Mouse (Mus musculus): Measurements from ENCODE around the gene Sprr1a. TPM values are rescaled to one million over a fixed set of nuclear protein-coding genes. Genes with fewer than 3 reads are reported as not detected.

Sprr1a gene
- polyA plus RNA-seq, 1 experiment from 2014 or later: not detected

- Histone ChIP-seq H3K9me3 (no peaks in the 10 kb centered on the region), H3K9ac (replicated peaks) (no peak within 1 kb of the TSS), H3K27ac (no peak within 1 kb of the TSS), H3K4me2 (replicated peaks) (no peak within 1 kb of the TSS), H3K27me3 (no peaks in the 10 kb centered on the region), H3K4me3 (replicated peaks) (no peak within 1 kb of the TSS), H3K4me1 (replicated peaks) (no peaks in the 10 kb centered on the region), H3K36me3 (no peaks in the 10 kb centered on the region)
- 68% methylated on average over 2 of the region's 2 CpGs for WGBS
- no peak for ATAC-seq
Observed at GRCm38 (mm10) chr3:92458620-92459019, 27.1 kb downstream of the Sprr1a start, which contains the start of gene Sprr3. TSS of gene Sprr3 (minus strand) at chr3:92458720.

DNA sequence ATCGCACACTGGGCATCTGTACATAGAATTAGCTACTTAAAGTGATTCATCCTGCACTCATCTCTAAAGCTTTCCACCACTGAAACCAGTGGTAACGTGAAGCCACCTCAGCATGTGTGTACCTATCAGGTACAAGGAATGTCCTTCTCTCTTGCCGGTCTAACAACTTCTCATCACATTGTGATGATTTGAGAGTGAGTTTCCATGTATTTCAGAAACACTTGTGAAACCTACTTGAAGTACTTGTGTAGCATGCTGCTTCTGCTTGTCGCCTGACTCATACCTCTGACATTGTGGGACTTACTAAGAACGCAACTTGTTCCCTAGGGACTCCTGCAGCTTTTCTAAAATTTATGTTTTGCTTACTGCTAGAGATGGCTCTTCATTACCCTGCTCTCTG is 30.5 kb downstream of the Sprr1a start:
- no peaks in the 10 kb centered on the region for H3K4me1 ChIP-seq (replicated peaks)
- H3K36me3 ChIP-seq: no peaks in the 10 kb centered on the region
- ATAC-seq: no peak
- H3K9ac ChIP-seq (replicated peaks): no peak overlapping the region
- 94% methylated on average over 5 of the region's 5 CpGs for WGBS
- no peaks in the 10 kb centered on the region for H3K27me3 ChIP-seq
- H3K4me2 ChIP-seq (replicated peaks): no peak overlapping the region
- no peak overlapping the region for H3K27ac ChIP-seq
- H3K4me3 ChIP-seq (replicated peaks): no peak overlapping the region
- no peaks in the 10 kb centered on the region for H3K9me3 ChIP-seq

GRCm38 (mm10) chr3:92440177-92440576 is 45.5 kb downstream of the Sprr1a start:
- no peak overlapping the region for H3K4me3 ChIP-seq (replicated peaks)
- 85% methylated on average over 3 of the region's 3 CpGs for WGBS
- H3K9ac ChIP-seq (replicated peaks): no peak overlapping the region
- no peaks in the 10 kb centered on the region for H3K36me3 ChIP-seq
- no peaks in the 10 kb centered on the region for H3K27me3 ChIP-seq
- H3K4me1 ChIP-seq (replicated peaks): no peaks in the 10 kb centered on the region
- H3K27ac ChIP-seq: no peak overlapping the region
- no peak for ATAC-seq
- H3K9me3 ChIP-seq: no peaks in the 10 kb centered on the region
- H3K4me2 ChIP-seq (replicated peaks): no peak overlapping the region

- no peak within 1 kb of the TSS for H3K9ac ChIP-seq (replicated peaks)
- H3K4me3 ChIP-seq (replicated peaks): no peak within 1 kb of the TSS
- H3K36me3 ChIP-seq: no peaks in the 10 kb centered on the region
- 94% methylated on average over 3 of the region's 3 CpGs for WGBS
- no peak for ATAC-seq
- H3K27ac ChIP-seq: no peak within 1 kb of the TSS
- no peaks in the 10 kb centered on the region for H3K27me3 ChIP-seq
- H3K4me2 ChIP-seq (replicated peaks): no peak within 1 kb of the TSS
- H3K4me1 ChIP-seq (replicated peaks): no peaks in the 10 kb centered on the region
- H3K9me3 ChIP-seq: no peaks in the 10 kb centered on the region
Observed at GRCm38 (mm10) chr3:92438689-92439088, 47.0 kb downstream of the Sprr1a start, which contains the start of gene Sprr1b. TSS of gene Sprr1b (minus strand) at chr3:92438789.

Other genes with a start within 250 kb of the Sprr1a start
- not detected in 2 replicates for gene Sprr2a3, start 200.5 kb downstream of the Sprr1a start, polyA plus RNA-seq (2015; fragmentation: Nextera tagmentation; extraction: Ambion mirVana)
- not detected in 2 replicates for gene Sprr2b, start 169.3 kb downstream of the Sprr1a start, polyA plus RNA-seq (2015; fragmentation: Nextera tagmentation; extraction: Ambion mirVana)
- not detected in 2 replicates for gene Sprr2d, start 146.8 kb downstream of the Sprr1a start, polyA plus RNA-seq (2015; fragmentation: Nextera tagmentation; extraction: Ambion mirVana)
- gene Sprr2e, start 133.8 kb downstream of the Sprr1a start, polyA plus RNA-seq (2015; fragmentation: Nextera tagmentation; extraction: Ambion mirVana): not detected in 2 replicates
- gene Sprr2f, start 120.7 kb downstream of the Sprr1a start, polyA plus RNA-seq (2015; fragmentation: Nextera tagmentation; extraction: Ambion mirVana): not detected in 2 replicates
- not detected in 2 replicates for gene Sprr2h, start 100.2 kb downstream of the Sprr1a start, polyA plus RNA-seq (2015; fragmentation: Nextera tagmentation; extraction: Ambion mirVana)
- gene Sprr2i, start 77.9 kb downstream of the Sprr1a start, polyA plus RNA-seq (2015; fragmentation: Nextera tagmentation; extraction: Ambion mirVana): not detected in 2 replicates
- gene Sprr2j-ps, start 67.8 kb downstream of the Sprr1a start, polyA plus RNA-seq (2015; fragmentation: Nextera tagmentation; extraction: Ambion mirVana): not detected in 2 replicates
- 9.8 and 12.0 TPM in 2 replicates for gene Gm9774, start 56.5 kb downstream of the Sprr1a start, polyA plus RNA-seq (2015; fragmentation: Nextera tagmentation; extraction: Ambion mirVana)
- gene Sprr2k, start 53.3 kb downstream of the Sprr1a start, polyA plus RNA-seq (2015; fragmentation: Nextera tagmentation; extraction: Ambion mirVana): not detected in 2 replicates
- gene Sprr1b, start 47.1 kb downstream of the Sprr1a start, polyA plus RNA-seq (2015; fragmentation: Nextera tagmentation; extraction: Ambion mirVana): not detected in 2 replicates
- gene Sprr3, start 27.2 kb downstream of the Sprr1a start, polyA plus RNA-seq (2015; fragmentation: Nextera tagmentation; extraction: Ambion mirVana): not detected in 2 replicates
- not detected in 2 replicates for gene Sprr4, start 14.6 kb upstream of the Sprr1a start, polyA plus RNA-seq (2015; fragmentation: Nextera tagmentation; extraction: Ambion mirVana)
- not detected in 2 replicates for gene 2310046K23Rik, start 48.6 kb upstream of the Sprr1a start, polyA plus RNA-seq (2015; fragmentation: Nextera tagmentation; extraction: Ambion mirVana)
- gene Ivl, start 87.8 kb upstream of the Sprr1a start, polyA plus RNA-seq (2015; fragmentation: Nextera tagmentation; extraction: Ambion mirVana): not detected in 2 replicates
- not detected in 2 replicates for gene Smcp, start 103.1 kb upstream of the Sprr1a start, polyA plus RNA-seq (2015; fragmentation: Nextera tagmentation; extraction: Ambion mirVana)
- gene 2210017I01Rik, start 121.6 kb upstream of the Sprr1a start, polyA plus RNA-seq (2015; fragmentation: Nextera tagmentation; extraction: Ambion mirVana): not detected in 2 replicates
- gene Lce6a, start 135.8 kb upstream of the Sprr1a start, polyA plus RNA-seq (2015; fragmentation: Nextera tagmentation; extraction: Ambion mirVana): not detected in 2 replicates
- not detected in 2 replicates for gene Lce1a1, start 162.4 kb upstream of the Sprr1a start, polyA plus RNA-seq (2015; fragmentation: Nextera tagmentation; extraction: Ambion mirVana)
- gene Lce1b, start 171.0 kb upstream of the Sprr1a start, polyA plus RNA-seq (2015; fragmentation: Nextera tagmentation; extraction: Ambion mirVana): not detected in 2 replicates
- not detected in 2 replicates for gene Lce1a2, start 184.4 kb upstream of the Sprr1a start, polyA plus RNA-seq (2015; fragmentation: Nextera tagmentation; extraction: Ambion mirVana)
- not detected in 2 replicates for gene Lce1c, start 193.4 kb upstream of the Sprr1a start, polyA plus RNA-seq (2015; fragmentation: Nextera tagmentation; extraction: Ambion mirVana)
- not detected in 2 replicates for gene Lce1d, start 201.3 kb upstream of the Sprr1a start, polyA plus RNA-seq (2015; fragmentation: Nextera tagmentation; extraction: Ambion mirVana)
- gene Lce1e, start 223.2 kb upstream of the Sprr1a start, polyA plus RNA-seq (2015; fragmentation: Nextera tagmentation; extraction: Ambion mirVana): not detected in 2 replicates
- not detected in 2 replicates for gene Lce1f, start 234.5 kb upstream of the Sprr1a start, polyA plus RNA-seq (2015; fragmentation: Nextera tagmentation; extraction: Ambion mirVana)